Mouse (Mus musculus) splenic B cell, adult 2 months (primary cell): ENCODE data around the gene Slc39a10.
A peak's percentile ranks its signal among the peaks of the same experiment; 100 is the strongest.
"Not testable (repeated sequence)": the region's sequence is repeated elsewhere in the genome, so short reads cannot be mapped to it uniquely, and the experiment has no call there.

Experiments used
- DNase-seq: peaks from one replicate; pipeline ENCODE4 v3.0.0-alpha.2; 2011; ENCODE audit warnings: low read depth, low spot score
- H3K27me3 ChIP-seq: 2 replicates; pipeline ENCODE4 v1.6.1; 2012; ENCODE audit warnings: mild to moderate bottlenecking, low read length, moderate library complexity, mixed read lengths; ENCODE audit not compliant: control insufficient read depth, poor library complexity, insufficient read depth, severe bottlenecking
- H3K36me3 ChIP-seq: 2 replicates; pipeline ENCODE4 v1.6.1; 2012; ENCODE audit warnings: mild to moderate bottlenecking, low read length, moderate library complexity, mixed read lengths; ENCODE audit not compliant: control insufficient read depth, poor library complexity, insufficient read depth, severe bottlenecking

Slc39a10 gene

GRCm38 (mm10) chr1:46853317-46854035 is 39.2 kb downstream of the Slc39a10 start:
- H3K36me3 ChIP-seq: no peaks in the 10 kb centered on the region
- DNase-seq: peak; percentile 98
- no peaks in the 10 kb centered on the region for H3K27me3 ChIP-seq

- no peaks in the 10 kb centered on the region for H3K27me3 ChIP-seq
- DNase-seq: peak; percentile 63
- H3K36me3 ChIP-seq: no peaks in the 10 kb centered on the region
Observed at GRCm38 (mm10) chr1:46852600-46853272, 39.9 kb downstream of the Slc39a10 start.

- no peaks in the 10 kb centered on the region for H3K27me3 ChIP-seq
- no peaks in the 10 kb centered on the region for H3K36me3 ChIP-seq
- DNase-seq: no peak
Observed at GRCm38 (mm10) chr1:46852216-46852599, 40.4 kb downstream of the Slc39a10 start.

DNA sequence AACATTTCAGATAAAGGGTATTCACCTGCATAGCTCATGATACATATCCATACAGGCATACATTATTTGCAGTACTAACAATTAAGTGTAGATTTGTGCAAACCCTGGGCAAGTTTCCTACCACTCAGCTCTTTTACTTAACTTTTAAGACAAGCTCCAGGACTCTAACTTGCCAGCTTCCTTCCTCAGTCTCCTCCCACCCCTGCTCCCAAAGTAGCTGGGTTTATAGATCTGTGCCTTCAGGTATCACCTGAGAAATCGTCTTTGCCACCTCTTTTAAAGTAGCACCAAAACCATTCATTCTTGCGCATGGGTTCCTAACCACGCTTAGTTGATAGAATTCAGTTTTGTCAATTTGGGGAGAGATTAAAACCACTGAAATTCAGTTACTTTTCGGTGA is 41.1 kb downstream of the Slc39a10 start:
- Histone ChIP-seq H3K36me3 (no peaks in the 10 kb centered on the region), H3K27me3 (no peaks in the 10 kb centered on the region)
- peak; percentile 11 for DNase-seq

- peak; percentile 91 for DNase-seq
- Histone ChIP-seq H3K36me3 (no peaks in the 10 kb centered on the region), H3K27me3 (no peaks in the 10 kb centered on the region)
Observed at GRCm38 (mm10) chr1:46849758-46850157, 42.9 kb downstream of the Slc39a10 start.

GRCm38 (mm10) chr1:46845221-46845620 is 47.4 kb downstream of the Slc39a10 start:
- no peaks in the 10 kb centered on the region for H3K36me3 ChIP-seq
- no peaks in the 10 kb centered on the region for H3K27me3 ChIP-seq
- DNase-seq: no peak

- Histone ChIP-seq H3K36me3 (no peaks in the 10 kb centered on the region), H3K27me3 (no peaks in the 10 kb centered on the region)
- DNase-seq: no peak
Observed at GRCm38 (mm10) chr1:46844281-46844680, 48.4 kb downstream of the Slc39a10 start.

DNA sequence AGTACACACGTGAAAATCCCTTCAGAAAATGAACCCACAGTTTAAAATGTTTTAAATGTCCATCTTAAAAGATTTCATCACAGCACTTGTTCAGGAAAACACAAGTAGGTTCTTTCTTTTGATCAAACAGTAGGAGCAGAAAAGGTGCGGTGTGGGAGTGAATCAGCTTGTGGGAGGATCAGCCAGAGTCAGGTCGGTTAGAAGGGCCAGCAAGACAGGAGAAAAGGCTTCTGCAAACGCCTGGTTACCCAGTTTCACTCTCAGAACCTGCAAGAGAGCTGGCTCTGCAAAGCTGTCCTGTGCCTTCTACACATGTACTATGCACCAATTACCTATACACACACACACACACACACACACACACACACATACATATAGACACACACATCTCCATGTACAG is 49.2 kb downstream of the Slc39a10 start:
- DNase-seq: no peak
- Histone ChIP-seq H3K27me3 (no peaks in the 10 kb centered on the region), H3K36me3 (no peaks in the 10 kb centered on the region)

GRCm38 (mm10) chr1:46831927-46832326 is 60.7 kb downstream of the Slc39a10 start:
- no peaks in the 10 kb centered on the region for H3K27me3 ChIP-seq
- peaks cover 2% of the 10 kb centered on the region; the same call in 1 of the 2 replicates for H3K36me3 ChIP-seq
- peak; percentile 51 for DNase-seq

- H3K36me3 ChIP-seq: peaks cover under 1% of the 10 kb centered on the region; the same call in 1 of the 2 replicates
- DNase-seq: no peak
- H3K27me3 ChIP-seq: no peaks in the 10 kb centered on the region
Observed at GRCm38 (mm10) chr1:46830066-46830843, 62.4 kb downstream of the Slc39a10 start.

DNA sequence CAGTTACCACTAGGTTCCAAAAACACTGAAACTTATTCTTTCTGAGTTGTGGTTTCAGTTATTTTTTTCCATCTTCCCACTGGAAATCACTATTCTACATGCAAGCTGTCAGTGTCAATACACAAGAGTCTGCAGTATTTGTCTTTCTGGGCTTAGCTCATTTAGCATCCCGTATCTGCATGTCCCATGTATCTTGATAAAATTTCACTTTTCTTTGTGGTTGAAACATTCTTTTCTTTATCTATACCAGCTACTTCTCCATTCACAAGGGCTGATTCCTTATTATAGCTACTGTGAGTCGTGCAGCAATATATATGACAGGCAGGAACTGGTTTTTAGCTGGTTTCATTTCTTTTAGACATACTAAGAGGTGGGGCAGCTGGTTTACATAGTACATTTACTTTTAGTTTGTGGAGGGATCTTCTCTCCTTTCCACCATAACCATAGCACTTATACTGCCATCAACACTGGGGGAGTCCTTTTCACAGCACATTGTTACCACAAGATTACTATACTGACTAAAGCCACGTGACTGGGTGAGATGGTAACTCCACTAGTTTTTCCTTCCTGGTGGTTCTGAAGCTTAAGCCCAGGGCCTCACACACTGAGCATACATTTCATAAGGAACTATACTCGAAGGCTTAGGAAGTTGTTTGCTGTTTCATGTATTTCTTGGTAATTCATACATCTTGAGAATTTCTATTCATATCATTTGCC is 70.2 kb downstream of the Slc39a10 start:
- Histone ChIP-seq H3K27me3 (no peaks in the 10 kb centered on the region), H3K36me3 (peaks cover 12% of the 10 kb centered on the region; the same call in 1 of the 2 replicates)
- DNase-seq: no peak

- Histone ChIP-seq H3K36me3 (peaks cover 12% of the 10 kb centered on the region; the same call in 1 of the 2 replicates), H3K27me3 (no peaks in the 10 kb centered on the region)
Observed at GRCm38 (mm10) chr1:46817934-46818333, 74.7 kb downstream of the Slc39a10 start.

DNA sequence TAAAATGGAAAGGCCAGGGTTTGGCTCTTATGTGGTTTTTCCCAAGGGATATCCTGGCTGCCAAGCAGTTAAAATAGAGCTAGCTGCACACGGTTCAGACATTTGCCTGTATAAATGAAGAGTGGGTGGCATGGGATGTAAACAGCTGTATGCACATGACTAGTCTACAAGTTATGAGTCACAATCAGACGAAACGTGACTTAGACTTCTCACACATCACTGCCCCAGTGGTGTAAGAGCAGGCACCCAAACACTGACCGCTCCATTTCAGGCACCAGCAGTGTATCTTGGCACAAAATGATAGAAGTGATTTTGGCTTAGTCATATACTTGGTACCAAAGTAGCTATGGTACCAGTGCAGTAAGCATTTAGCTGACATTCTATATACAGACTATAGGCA is 84.0 kb downstream of the Slc39a10 start:
- not testable (repeated sequence) for DNase-seq, H3K27me3 ChIP-seq, H3K36me3 ChIP-seq

More at GRCm38 (mm10) chr1:46817934-46818333, 74.7 kb downstream of the Slc39a10 start:
- DNase-seq: no peak

DNA sequence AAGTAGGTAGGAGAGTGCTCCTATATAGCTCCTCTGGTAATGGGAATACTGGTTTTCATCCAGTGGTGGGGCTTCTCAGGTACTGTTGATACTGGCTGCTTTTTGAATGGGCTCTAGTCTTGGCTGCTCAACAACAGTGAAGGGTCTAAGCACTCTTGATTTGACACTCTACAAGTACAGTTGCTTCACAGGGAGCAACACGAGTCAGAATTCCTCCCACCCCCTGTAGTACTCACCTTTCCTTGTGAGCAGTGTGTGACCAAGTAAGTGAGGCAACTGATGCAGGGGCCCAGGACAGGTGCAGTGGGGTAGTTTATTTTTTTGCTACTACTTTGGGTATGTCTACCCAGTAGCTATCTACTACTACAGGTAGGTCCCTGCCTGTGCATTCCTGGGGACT is 87.6 kb downstream of the Slc39a10 start:
- no peak for DNase-seq

More for the DNA sequence above, 87.6 kb downstream of the Slc39a10 start:
- H3K27me3 ChIP-seq: no peaks in the 10 kb centered on the region
- no peaks in the 10 kb centered on the region for H3K36me3 ChIP-seq
